Mouse (Mus musculus): ENCODE results near the gene Sfxn5. TPM values are rescaled to one million over a fixed set of nuclear protein-coding genes. Genes with fewer than 3 reads are reported as not detected.

Sfxn5 gene
- polyA plus RNA-seq, 1 experiment from 2014 or later = 8.0 TPM

DNA sequence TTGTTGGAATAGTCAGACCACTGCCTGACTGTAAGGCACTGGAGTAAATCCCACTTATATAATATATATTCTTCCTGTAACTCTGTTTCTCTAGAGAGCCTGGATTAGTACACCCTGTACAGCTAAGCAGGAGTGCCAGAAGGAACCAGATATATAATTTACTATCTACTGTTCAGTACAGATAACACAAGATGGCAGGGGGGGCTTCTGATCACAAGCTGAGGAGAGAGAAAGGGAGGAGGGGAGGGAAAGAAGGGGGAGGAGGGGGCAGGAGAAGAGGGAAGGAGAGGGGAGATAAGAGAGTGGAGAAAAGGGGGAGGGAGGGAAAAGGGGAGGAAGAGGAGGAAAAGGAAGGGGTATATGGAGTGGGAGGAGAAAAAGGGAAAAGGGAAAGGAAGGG is 27.4 kb downstream of the Sfxn5 start:
- TF ChIP-seq EP300 (IDR thresholded peaks at IDR 0.05) = no peak
- TF ChIP-seq CTCF (IDR thresholded peaks at IDR 0.05) = no peak
- Histone ChIP-seq H3K9ac (replicated peaks; ENCODE audit: low read depth) (no peak overlapping the region), H3K9me3 (ENCODE audit: low read length) (no peaks in the 10 kb centered on the region), H3K4me2 (replicated peaks; ENCODE audit: low read depth, low read length) (no peak overlapping the region), H3K4me1 (ENCODE audit: insufficient read depth, low read depth, low read length) (peaks cover 6% of the 10 kb centered on the region; the same call in 1 of the 2 replicates), H3K36me3 (ENCODE audit: insufficient read depth, low read length) (no peaks in the 10 kb centered on the region), H3K27ac (ENCODE audit: low read length) (no peak overlapping the region), H3K27me3 (replicated peaks; ENCODE audit: insufficient read depth, low read length) (no peaks in the 10 kb centered on the region), H3K4me3 (ENCODE audit: low read depth, low read length) (no peak overlapping the region)
- DNase-seq (ENCODE audit: low spot score) (no peak), ATAC-seq (no peak)

DNA sequence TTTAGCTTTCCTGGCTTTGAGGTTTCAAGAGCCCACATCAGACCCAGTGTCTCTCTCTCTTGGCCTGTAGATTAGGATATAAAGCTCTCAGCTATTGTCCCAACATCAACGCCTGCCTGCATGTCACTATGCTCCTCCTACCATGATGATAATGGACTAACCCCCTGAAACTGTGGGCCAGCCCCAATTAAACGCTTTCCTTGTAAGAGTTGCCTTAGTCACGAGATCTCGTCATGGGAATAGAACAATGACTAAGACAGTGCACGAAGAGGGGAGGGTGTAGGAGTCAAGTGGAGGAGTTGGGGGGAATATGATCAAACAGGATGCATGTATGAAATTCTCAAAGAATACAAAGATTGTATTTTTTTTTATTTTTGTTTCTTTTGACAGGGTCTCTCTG is 28.3 kb downstream of the Sfxn5 start:
- TF ChIP-seq CTCF (IDR thresholded peaks at IDR 0.05) (no peak), EP300 (IDR thresholded peaks at IDR 0.05) (no peak)
- 88% methylated on average over 5 of the region's 5 CpGs for WGBS
- H3K9me3 ChIP-seq (ENCODE audit: low read length) = no peaks in the 10 kb centered on the region

DNA sequence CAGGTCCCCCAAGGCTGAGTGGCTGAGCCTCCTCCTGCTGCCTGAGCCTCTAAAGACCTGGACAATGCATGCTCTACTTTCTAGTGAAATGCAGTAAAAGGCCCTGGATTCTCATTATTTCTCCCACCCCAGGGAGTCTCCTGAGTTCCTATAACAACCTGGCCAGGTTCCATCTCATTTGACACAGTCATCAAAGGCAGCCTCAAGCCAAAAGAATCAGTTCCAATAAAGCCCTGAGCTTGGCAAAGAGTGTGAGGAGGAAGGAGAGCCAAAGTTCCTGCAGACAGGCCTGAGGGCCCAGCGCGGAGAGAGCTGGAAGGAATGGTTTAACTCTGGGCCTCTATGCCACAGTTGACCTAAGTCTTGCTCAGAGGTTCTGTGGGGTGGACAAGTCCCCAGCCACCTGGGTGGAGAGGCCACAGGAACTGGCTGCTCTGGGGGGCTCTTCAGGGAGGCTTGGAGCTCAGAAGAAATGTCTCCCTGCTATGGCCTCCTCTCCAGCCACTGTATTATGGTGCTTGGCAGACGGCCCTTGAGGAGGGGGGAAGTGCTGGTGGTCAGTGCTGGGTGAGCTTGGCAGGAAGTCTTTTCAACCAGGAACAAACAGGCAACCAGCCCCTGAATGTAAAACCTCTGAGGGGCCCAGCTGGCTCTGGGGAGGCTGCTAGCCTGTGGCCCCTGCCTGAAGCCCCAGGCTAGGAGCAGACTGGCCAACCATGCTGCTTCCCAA is 30.7 kb downstream of the Sfxn5 start:
- 48% methylated on average over 3 of the region's 3 CpGs for whole genome bisulfite sequencing
- peak; percentile 34 for DNase-seq (ENCODE audit: low spot score)
- H3K27me3 ChIP-seq (replicated peaks; ENCODE audit: insufficient read depth, low read length) = no peaks in the 10 kb centered on the region
- H3K27ac ChIP-seq (ENCODE audit: low read length) = no peak overlapping the region
- TF ChIP-seq EP300 (IDR thresholded peaks at IDR 0.05) (no peak), CTCF (IDR thresholded peaks at IDR 0.05) (no peak)
- peaks cover 6% of the 10 kb centered on the region; the same call in 1 of the 2 replicates for H3K4me1 ChIP-seq (ENCODE audit: insufficient read depth, low read depth, low read length)
- no peak overlapping the region for H3K4me2 ChIP-seq (replicated peaks; ENCODE audit: low read depth, low read length)
- H3K36me3 ChIP-seq (ENCODE audit: insufficient read depth, low read length) = no peaks in the 10 kb centered on the region
- ATAC-seq = no peak
- H3K9ac ChIP-seq (replicated peaks; ENCODE audit: low read depth) = no peak overlapping the region
- H3K9me3 ChIP-seq (ENCODE audit: low read length) = no peaks in the 10 kb centered on the region
- no peak overlapping the region for H3K4me3 ChIP-seq (ENCODE audit: low read depth, low read length)

More for the DNA sequence above, 28.3 kb downstream of the Sfxn5 start:
- H3K36me3 ChIP-seq (ENCODE audit: insufficient read depth, low read length) = no peaks in the 10 kb centered on the region
- no peak overlapping the region for H3K9ac ChIP-seq (replicated peaks; ENCODE audit: low read depth)
- H3K4me3 ChIP-seq (ENCODE audit: low read depth, low read length) = no peak overlapping the region
- H3K4me2 ChIP-seq (replicated peaks; ENCODE audit: low read depth, low read length) = no peak overlapping the region
- no peak overlapping the region for H3K27ac ChIP-seq (ENCODE audit: low read length)
- peaks cover 6% of the 10 kb centered on the region; the same call in 1 of the 2 replicates for H3K4me1 ChIP-seq (ENCODE audit: insufficient read depth, low read depth, low read length)
- no peak for ATAC-seq
- no peaks in the 10 kb centered on the region for H3K27me3 ChIP-seq (replicated peaks; ENCODE audit: insufficient read depth, low read length)
- DNase-seq (ENCODE audit: low spot score) = no peak

DNA sequence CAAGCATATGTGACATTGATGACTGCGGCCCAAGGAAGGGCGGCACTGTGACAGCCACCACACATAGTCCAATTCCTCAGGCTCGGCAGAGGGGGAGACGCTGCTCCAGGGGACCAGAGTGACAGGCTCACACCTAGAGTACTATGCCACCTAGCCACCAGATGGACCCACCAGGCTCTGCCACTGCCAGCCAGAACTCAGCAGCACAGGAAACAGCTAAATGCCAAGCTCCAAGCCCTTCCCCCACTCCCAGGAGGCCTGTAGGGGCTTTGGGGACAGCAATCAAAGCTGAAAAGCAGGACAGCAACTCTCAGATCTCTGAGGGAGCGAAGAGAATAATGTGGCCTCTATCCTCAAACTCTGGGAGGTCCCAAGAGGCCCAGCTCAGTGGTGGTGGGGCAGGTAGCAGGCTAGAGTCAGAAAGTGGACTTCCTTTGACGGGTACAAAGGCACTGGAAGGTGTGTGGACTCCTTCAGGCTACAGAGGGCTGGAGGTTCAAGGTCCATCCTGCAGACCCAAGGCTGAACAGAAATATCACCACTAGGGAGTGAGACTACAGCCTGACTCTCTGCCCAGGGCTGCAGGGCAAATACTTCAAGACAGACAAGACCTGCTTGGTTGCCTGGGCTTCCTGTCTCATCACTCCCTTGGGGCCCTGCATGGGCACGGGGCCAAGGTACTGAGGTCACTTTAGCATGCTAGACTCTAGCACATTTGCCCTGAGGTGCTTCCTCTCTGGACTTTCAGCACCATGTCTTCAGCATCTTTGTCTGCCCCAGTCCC is 37.6 kb downstream of the Sfxn5 start:
- TF ChIP-seq EP300 (IDR thresholded peaks at IDR 0.05) (no peak), CTCF (IDR thresholded peaks at IDR 0.05) (no peak)
- 71% methylated on average over 7 of the region's 7 CpGs for WGBS
- Histone ChIP-seq H3K9ac (replicated peaks; ENCODE audit: low read depth) (no peak overlapping the region), H3K4me3 (ENCODE audit: low read depth, low read length) (no peak overlapping the region), H3K4me1 (ENCODE audit: insufficient read depth, low read depth, low read length) (no peaks in the 10 kb centered on the region), H3K27ac (ENCODE audit: low read length) (no peak overlapping the region), H3K9me3 (ENCODE audit: low read length) (no peaks in the 10 kb centered on the region), H3K27me3 (replicated peaks; ENCODE audit: insufficient read depth, low read length) (no peaks in the 10 kb centered on the region), H3K4me2 (replicated peaks; ENCODE audit: low read depth, low read length) (no peak overlapping the region), H3K36me3 (ENCODE audit: insufficient read depth, low read length) (no peaks in the 10 kb centered on the region)
- DNase-seq (ENCODE audit: low spot score) = peak; percentile 24
- no peak for ATAC-seq

DNA sequence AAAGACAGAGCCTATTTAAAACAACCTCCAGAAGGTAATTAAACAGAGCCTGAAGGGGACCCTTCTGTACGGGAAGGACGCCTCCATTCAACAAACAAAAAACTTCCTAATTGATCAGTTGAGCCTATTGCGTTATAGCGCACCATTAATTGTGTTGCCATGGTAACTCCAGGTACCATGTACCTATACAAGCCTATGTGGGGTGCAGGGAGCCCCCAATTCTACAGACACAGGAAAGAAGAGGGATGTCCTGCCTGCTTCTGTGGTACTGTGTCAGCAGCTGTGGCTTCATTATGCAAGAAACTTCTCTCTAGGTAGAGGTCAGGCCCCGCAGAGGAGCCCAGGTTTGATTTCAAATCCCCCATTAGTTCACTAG is 39.2 kb downstream of the Sfxn5 start:
- H3K27me3 ChIP-seq (replicated peaks; ENCODE audit: insufficient read depth, low read length) = no peaks in the 10 kb centered on the region
- no peaks in the 10 kb centered on the region for H3K9me3 ChIP-seq (ENCODE audit: low read length)
- no peaks in the 10 kb centered on the region for H3K4me1 ChIP-seq (ENCODE audit: insufficient read depth, low read depth, low read length)
- H3K9ac ChIP-seq (replicated peaks; ENCODE audit: low read depth) = no peak overlapping the region
- ATAC-seq (no peak), DNase-seq (ENCODE audit: low spot score) (no peak)
- TF ChIP-seq CTCF (IDR thresholded peaks at IDR 0.05) = no peak
- H3K4me2 ChIP-seq (replicated peaks; ENCODE audit: low read depth, low read length) = no peak overlapping the region
- H3K4me3 ChIP-seq (ENCODE audit: low read depth, low read length) = no peak overlapping the region
- no peaks in the 10 kb centered on the region for H3K36me3 ChIP-seq (ENCODE audit: insufficient read depth, low read length)
- no peak overlapping the region for H3K27ac ChIP-seq (ENCODE audit: low read length)
- WGBS = 80% methylated on average over 5 of the region's 5 CpGs

DNA sequence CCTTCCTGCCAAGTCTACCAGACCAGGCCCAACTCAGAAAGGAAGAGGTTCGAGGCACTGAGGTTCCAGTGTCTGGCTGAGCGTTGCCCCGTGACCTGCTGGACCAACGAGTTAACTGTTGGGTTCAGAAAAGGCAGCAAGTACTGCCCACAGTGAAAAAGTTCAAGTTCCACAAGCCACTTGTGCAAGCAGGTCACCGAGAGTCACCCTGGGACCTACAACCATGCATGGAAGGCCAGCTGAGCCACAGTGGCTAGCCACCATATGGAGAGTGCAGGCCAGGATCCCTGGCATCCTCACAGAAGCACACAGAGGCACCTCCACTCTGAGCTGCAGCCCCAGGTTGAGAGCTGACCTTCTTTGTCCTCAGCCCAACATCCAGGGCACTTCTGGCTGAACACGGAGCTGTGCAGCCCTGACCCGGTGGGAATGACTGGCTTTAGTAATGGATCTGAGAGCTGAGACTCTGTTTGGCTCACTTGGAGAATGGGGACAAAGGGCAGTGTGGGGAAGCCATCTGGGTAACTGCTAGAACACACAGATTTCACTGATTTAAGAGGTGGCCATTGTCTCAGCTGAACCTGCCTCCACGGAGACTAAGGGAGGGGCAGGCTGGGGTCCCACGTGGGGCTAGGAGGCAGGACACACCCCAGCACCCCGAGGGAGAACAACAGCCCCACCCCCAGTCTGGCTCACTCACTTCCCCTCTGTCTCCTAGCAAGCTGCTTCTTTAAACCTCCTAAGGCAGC is 39.8 kb downstream of the Sfxn5 start:
- Histone ChIP-seq H3K27me3 (replicated peaks; ENCODE audit: insufficient read depth, low read length) (no peaks in the 10 kb centered on the region), H3K4me1 (ENCODE audit: insufficient read depth, low read depth, low read length) (no peaks in the 10 kb centered on the region), H3K27ac (ENCODE audit: low read length) (no peak overlapping the region), H3K9ac (replicated peaks; ENCODE audit: low read depth) (no peak overlapping the region), H3K4me3 (ENCODE audit: low read depth, low read length) (no peak overlapping the region), H3K36me3 (ENCODE audit: insufficient read depth, low read length) (no peaks in the 10 kb centered on the region), H3K9me3 (ENCODE audit: low read length) (no peaks in the 10 kb centered on the region), H3K4me2 (replicated peaks; ENCODE audit: low read depth, low read length) (no peak overlapping the region)
- no peak for TF ChIP-seq EP300 (IDR thresholded peaks at IDR 0.05)
- TF ChIP-seq CTCF (IDR thresholded peaks at IDR 0.05) = no peak
- ATAC-seq (peak; percentile 19; the same call in 1 of the 2 replicates), DNase-seq (ENCODE audit: low spot score) (no peak)
- WGBS = 59% methylated on average over 10 of the region's 10 CpGs
